In the genomic region with DNA sequence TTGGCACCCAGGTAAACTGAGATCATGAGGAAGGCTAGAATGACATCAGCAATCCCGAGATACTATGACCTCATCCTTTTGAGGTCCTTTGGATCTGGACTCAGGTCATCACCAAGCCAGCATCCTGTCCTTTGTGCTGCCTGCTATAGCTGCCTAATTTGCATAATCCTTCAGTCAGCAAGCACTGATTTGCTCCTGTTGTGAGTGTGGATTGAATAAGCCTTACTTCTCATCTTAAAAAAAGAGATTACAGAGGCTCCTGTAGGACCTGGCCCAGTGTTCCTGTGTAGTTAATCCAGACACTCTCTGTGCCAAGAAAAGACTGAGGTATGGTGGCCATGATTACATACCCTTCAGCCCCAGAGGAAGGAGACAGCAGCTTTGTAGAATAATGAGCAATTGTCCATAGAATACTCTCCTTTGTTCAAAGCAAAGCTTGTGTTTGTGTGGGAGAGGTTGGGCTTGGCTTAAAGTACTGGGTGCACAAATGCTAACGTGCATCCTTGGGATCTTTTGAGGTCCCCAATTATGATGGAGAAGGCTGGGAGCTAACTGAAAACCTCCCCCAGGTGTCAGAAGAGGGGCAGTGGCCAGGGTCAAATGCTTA, we compare ENCODE assay signal across 16 mouse cellular contexts. TPM values are rescaled to one million over a fixed set of nuclear protein-coding genes. Genes with fewer than 3 reads are reported as not detected.
A peak's percentile ranks its signal among the peaks of the same experiment; 100 is the strongest.
DNase-seq lines count a peak whose midpoint lies in the region; ATAC-seq and TF ChIP-seq lines count a peak whose summit lies in the region.
"Had no signal": no experiment of that assay in that cellular context is flagged by ENCODE, and none has a peak within 500 bp of the region (broad histone marks: within the 10 kb centered on the region; RNA-seq: fewer than 3 reads in every experiment).

No protein-coding gene starts in this region.

- H3K4me3 ChIP-seq in forebrain, postnatal 0 days (ENCODE audit: low read depth, low read length) = no peak overlapping the region
- H3K4me3 ChIP-seq in midbrain, embryonic 13.5 days (replicated peaks) = no peak overlapping the region
- H3K4me3 ChIP-seq: left cerebral cortex, adult 2 months; limb, embryonic 13.5 days; liver, embryonic 15.5 days had no signal

- H3K4me2 ChIP-seq in forebrain, postnatal 0 days (ENCODE audit: low read depth) = no peak overlapping the region
- H3K4me2 ChIP-seq in midbrain, embryonic 13.5 days (replicated peaks) = no peak overlapping the region
- H3K4me2 ChIP-seq: limb, embryonic 13.5 days; liver, embryonic 15.5 days had no signal

- TF ChIP-seq CTCF in forebrain, postnatal 0 days (IDR thresholded peaks at IDR 0.05; ENCODE audit: low read depth) = no peak

- ATAC-seq in forebrain, postnatal 0 days = peak; percentile 47; the same call in 1 of the 2 replicates
- ATAC-seq in midbrain, embryonic 13.5 days = 0 out of 2 replicates have a peak, but pooled peaks have one; percentile 40
- ATAC-seq in megakaryocyte-erythroid progenitor cell, adult 5-6 weeks (replicated peaks; ENCODE audit: low FRiP score, low TSS enrichment, poor library complexity, severe bottlenecking) = no peak
- no peak for ATAC-seq in CD4-positive, CD25-positive, alpha-beta regulatory T cell, adult 4 months
- ATAC-seq: Patski had no signal

- no peaks in the 10 kb centered on the region for H3K27me3 ChIP-seq in forebrain, postnatal 0 days (ENCODE audit: insufficient read depth, low read length)
- H3K27me3 ChIP-seq in midbrain, embryonic 13.5 days = no peaks in the 10 kb centered on the region
- H3K27me3 ChIP-seq: CH12.LX; limb, embryonic 13.5 days; liver, embryonic 15.5 days had no signal

- H3K9ac ChIP-seq in forebrain, postnatal 0 days = no peak overlapping the region
- H3K9ac ChIP-seq in midbrain, embryonic 13.5 days (replicated peaks) = no peak overlapping the region
- H3K9ac ChIP-seq: limb, embryonic 13.5 days; liver, embryonic 15.5 days had no signal

- no peaks in the 10 kb centered on the region for H3K36me3 ChIP-seq in forebrain, postnatal 0 days (ENCODE audit: insufficient read depth)
- no peaks in the 10 kb centered on the region for H3K36me3 ChIP-seq in midbrain, embryonic 13.5 days
- H3K36me3 ChIP-seq: limb, embryonic 13.5 days; liver, embryonic 15.5 days had no signal

- H3K27ac ChIP-seq in forebrain, postnatal 0 days (ENCODE audit: low read depth, low read length) = peak overlapping the region; percentile 41; the same call in 1 of the 2 replicates
- H3K27ac ChIP-seq in midbrain, embryonic 13.5 days = peak overlapping the region; percentile 62
- H3K27ac ChIP-seq: left cerebral cortex, adult 2 months; limb, embryonic 13.5 days; liver, embryonic 15.5 days had no signal

- peaks cover 7% of the 10 kb centered on the region; the same call in 1 of the 2 replicates for H3K4me1 ChIP-seq in forebrain, postnatal 0 days (ENCODE audit: insufficient read depth)
- peaks cover 18% of the 10 kb centered on the region for H3K4me1 ChIP-seq in midbrain, embryonic 13.5 days (replicated peaks)
- H3K4me1 ChIP-seq: limb, embryonic 13.5 days; liver, embryonic 15.5 days had no signal

- DNase-seq in embryo, embryonic 10 days (ENCODE audit: low spot score) = peak; percentile 8
- no peak for DNase-seq in embryo, embryonic 9.5 days (ENCODE audit: extremely low spot score)
- DNase-seq in embryo, embryonic 10.5 days (ENCODE audit: low spot score) = peak; percentile 11
- no peak for DNase-seq in forebrain, postnatal 0 days
- no peak for DNase-seq in cerebellum, postnatal 10 days
- DNase-seq: cerebellum, adult 2 months; lung, postnatal 36 days; thymus, adult 2 months had no signal

- WGBS in forebrain, postnatal 0 days = 6% methylated on average over 2 of the region's 2 CpGs
- WGBS in midbrain, embryonic 13.5 days = 4% methylated on average over 2 of the region's 2 CpGs

- H3K9me3 ChIP-seq in forebrain, postnatal 0 days (ENCODE audit: low read length) = no peaks in the 10 kb centered on the region
- no peaks in the 10 kb centered on the region for H3K9me3 ChIP-seq in midbrain, embryonic 13.5 days
- H3K9me3 ChIP-seq: limb, embryonic 13.5 days; liver, embryonic 15.5 days had no signal

RNA-seq across cellular contexts. Expression of gene Sorl1, which starts 50.4 kb away (rescaled TPM):
- total RNA-seq in forebrain, postnatal 0 days (2014; rRNA removed) = 15.2 and 17.9 TPM in 2 replicates
- polyA plus RNA-seq in forebrain, postnatal 0 days (2015; fragmentation: Nextera tagmentation; extraction: Ambion mirVana) = 5.6 and 6.4 TPM in 2 replicates
- 5.4 and 6.1 TPM in 2 replicates for polyA plus RNA-seq in midbrain, embryonic 13.5 days (2015; fragmentation: Nextera tagmentation; extraction: Ambion mirVana)
- 1.4 and 1.6 TPM in 2 replicates for total RNA-seq in megakaryocyte-erythroid progenitor cell, adult 5-6 weeks (2014; fragmentation: Nextera tagmentation)
- 1.4 and 1.7 TPM in 2 replicates for total RNA-seq in megakaryocyte-erythroid progenitor cell, adult 5-6 weeks (2017)
- polyA plus RNA-seq in CD4-positive, CD25-positive, alpha-beta regulatory T cell, adult 4 months (2017; shearing (Covaris generic)) = 10 to 100 TPM; 26.9 to 33.5 TPM

Comparison
In these comparisons a context has a peak if more than half of its experiments do, and no peak if none do; other contexts are left out.
1. DNase-seq: peak in embryo, embryonic 10 days (single experiment) and embryo, embryonic 10.5 days (single experiment); none in embryo, embryonic 9.5 days (single experiment), forebrain, postnatal 0 days (single experiment) and cerebellum, postnatal 10 days (0 of 2).
2. ATAC-seq: peak in forebrain, postnatal 0 days (single experiment) and midbrain, embryonic 13.5 days (single experiment); none in megakaryocyte-erythroid progenitor cell, adult 5-6 weeks (single experiment) and CD4-positive, CD25-positive, alpha-beta regulatory T cell, adult 4 months (single experiment).